Mouse (Mus musculus) ES-E14 (cell line): ENCODE measurements around the gene Cacnb4. TPM values are rescaled to one million over a fixed set of nuclear protein-coding genes. Genes with fewer than 3 reads are reported as not detected.

ENCODE experiments used
- DNase-seq: peaks from one replicate; pipeline ENCODE4 v3.0.0-alpha.2; 2013; ENCODE audit warnings: low read depth, low spot score
- H3K27ac ChIP-seq: 2 replicates; pipeline ENCODE4 v1.5.1; 2012; ENCODE audit warnings: low read depth, mild to moderate bottlenecking, low read length, moderate library complexity, mixed read lengths; ENCODE audit not compliant: poor library complexity, insufficient read depth, severe bottlenecking
- H3K36me3 ChIP-seq: 2 replicates; pipeline ENCODE4 v1.6.1; 2012; ENCODE audit warnings: mild to moderate bottlenecking, low read length, moderate library complexity, mixed read lengths; ENCODE audit not compliant: control insufficient read depth, poor library complexity, insufficient read depth, severe bottlenecking
- H3K4me1 ChIP-seq, 2 experiments: fragments of 150-350 bp in 1 of 2; sonication (generic) in 1 of 2; 2 replicates each; pipeline ENCODE4 v1.6.1; 2012; ENCODE audit warnings: low read length in 2 of 2, mild to moderate bottlenecking in 1 of 2, mixed read lengths in 1 of 2; ENCODE audit not compliant: control insufficient read depth in 2 of 2, insufficient read depth in 2 of 2, poor library complexity in 1 of 2
- H3K4me3 ChIP-seq, 2 experiments: fragments of 150-350 bp in 1 of 2; sonication (generic) in 1 of 2; 2 replicates each; pipeline ENCODE4 v1.5.1; 2012; ENCODE audit warnings: low read length in 2 of 2, low read depth in 1 of 2, mild to moderate bottlenecking in 1 of 2, mixed read lengths in 1 of 2; ENCODE audit not compliant: insufficient read depth in 1 of 2, poor library complexity in 1 of 2, severe bottlenecking in 1 of 2
- H3K9ac ChIP-seq: 2 replicates; pipeline ENCODE4 v1.6.1; 2012; ENCODE audit warnings: low read depth, mild to moderate bottlenecking, low read length, mixed read lengths; ENCODE audit not compliant: poor library complexity, insufficient read depth, severe bottlenecking
- H3K9me3 ChIP-seq: fragments of 150-350 bp; sonication (generic); 2 replicates; pipeline ENCODE4 v1.6.1; 2012; ENCODE audit warnings: low read depth, mild to moderate bottlenecking, low read length; ENCODE audit not compliant: control insufficient read depth, insufficient read depth
- CHD2 ChIP-seq: IDR thresholded peaks from 2 replicates; pipeline ENCODE4 v1.6.1; 2014; ENCODE audit warnings: mild to moderate bottlenecking, low read depth, low read length, inconsistent platforms
- HCFC1 ChIP-seq: IDR thresholded peaks from 2 replicates; pipeline ENCODE4 v1.6.1; 2012; ENCODE audit warnings: low read length, inconsistent platforms, borderline replicate concordance; ENCODE audit not compliant: insufficient read depth
- MAFK ChIP-seq: IDR thresholded peaks from 2 replicates; pipeline ENCODE4 v1.6.1; 2014; ENCODE audit warnings: mild to moderate bottlenecking, low read depth, low read length, inconsistent platforms; ENCODE audit not compliant: insufficient read depth
- ZC3H11A ChIP-seq: IDR thresholded peaks from 2 replicates; pipeline ENCODE4 v1.6.1; 2012; ENCODE audit warnings: low read depth, mild to moderate bottlenecking, inconsistent platforms, low read length, borderline replicate concordance
- ZNF384 ChIP-seq: IDR thresholded peaks from 2 replicates; pipeline ENCODE4 v1.6.1; 2012; ENCODE audit warnings: low read depth, low read length, inconsistent platforms
- in situ Hi-C, 2 experiments: fragments of 600-800 bp; cut with MboI; formaldehyde crosslinking; loops; one replicate each; pipeline ENCODE4 v1.15.1; 2025; ENCODE audit warnings: low sequenced_read_pairs in 2 of 2, inconsistent platforms in 1 of 2; ENCODE audit not compliant: unreplicated experiment in 2 of 2
- total RNA-seq: library from RNA; depleted of rRNA; stranded (reverse); fragments of 300-350 nt; gene quantifications from 2 replicates; pipeline ENCODE4 v1.2.3, GENCODE M21; 2012

The Cacnb4 gene
- total RNA-seq, 1 experiment, result 0.09 TPM

- DNase-seq, result no peak
- H3K9me3 ChIP-seq, result no peaks in the 10 kb centered on the region
Measured at GRCm38 (mm10) chr2:52623921-52624404, 52.7 kb downstream of the Cacnb4 start.

DNA sequence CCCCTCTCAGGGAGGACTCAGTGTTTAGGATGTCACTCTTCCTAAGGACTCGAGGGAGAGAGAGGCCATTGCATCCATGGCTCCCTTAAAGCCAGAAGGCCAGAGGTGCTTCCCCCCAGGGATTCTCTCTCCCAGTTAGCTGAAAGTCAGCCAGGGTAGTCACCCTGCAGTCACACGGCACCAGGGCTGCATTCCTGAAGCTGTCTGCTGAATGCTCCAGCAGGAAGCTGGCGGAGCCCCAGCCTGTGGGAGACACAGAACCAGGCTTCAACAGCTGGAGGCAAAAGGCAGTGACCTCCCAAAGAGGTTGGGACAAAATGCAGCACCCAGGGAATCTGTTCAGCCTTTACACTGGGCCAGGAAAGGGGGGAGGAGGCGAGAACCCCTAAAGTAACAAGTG, 53.2 kb downstream of the Cacnb4 start:
- in situ Hi-C loops, result no loop called here
- H3K9ac ChIP-seq, result no peak overlapping the region
- H3K27ac ChIP-seq, result no peak overlapping the region

More at GRCm38 (mm10) chr2:52623921-52624404, 52.7 kb downstream of the Cacnb4 start:
- Histone ChIP-seq H3K36me3 (no peaks in the 10 kb centered on the region), H3K27ac (no peak overlapping the region), H3K4me1 (peaks cover 0 to 2% of the 10 kb centered on the region in 2 experiments; a peak in 1 of 4 replicates), H3K9ac (no peak overlapping the region), H3K4me3 (no peak overlapping the region)
- TF ChIP-seq HCFC1, result no peak
- TF ChIP-seq CHD2, result no peak
- TF ChIP-seq MAFK, result no peak
- no peak for TF ChIP-seq ZC3H11A
- TF ChIP-seq ZNF384, result no peak
- in situ Hi-C loops, result no loop called here

GRCm38 (mm10) chr2:52622616-52623015, 54.0 kb downstream of the Cacnb4 start:
- H3K9me3 ChIP-seq, result no peaks in the 10 kb centered on the region
- DNase-seq, result no peak
- in situ Hi-C loops, result no loop called here
- H3K27ac ChIP-seq, result no peak overlapping the region
- H3K4me1 ChIP-seq, result peaks cover 0 to 2% of the 10 kb centered on the region in 2 experiments; a peak in 1 of 4 replicates
- H3K36me3 ChIP-seq, result no peaks in the 10 kb centered on the region
- H3K9ac ChIP-seq, result no peak overlapping the region
- TF ChIP-seq MAFK, result no peak
- no peak for TF ChIP-seq ZNF384
- TF ChIP-seq ZC3H11A, result no peak
- TF ChIP-seq HCFC1, result no peak
- no peak for TF ChIP-seq CHD2
- H3K4me3 ChIP-seq, result no peak overlapping the region

More for the DNA sequence above, 53.2 kb downstream of the Cacnb4 start:
- peaks cover 0 to 2% of the 10 kb centered on the region in 2 experiments; a peak in 1 of 4 replicates for H3K4me1 ChIP-seq
- TF ChIP-seq MAFK (no peak), ZNF384 (no peak), ZC3H11A (no peak), HCFC1 (no peak), CHD2 (no peak)
- H3K9me3 ChIP-seq, result no peaks in the 10 kb centered on the region
- H3K4me3 ChIP-seq, result no peak overlapping the region
- no peaks in the 10 kb centered on the region for H3K36me3 ChIP-seq
- no peak for DNase-seq

DNA sequence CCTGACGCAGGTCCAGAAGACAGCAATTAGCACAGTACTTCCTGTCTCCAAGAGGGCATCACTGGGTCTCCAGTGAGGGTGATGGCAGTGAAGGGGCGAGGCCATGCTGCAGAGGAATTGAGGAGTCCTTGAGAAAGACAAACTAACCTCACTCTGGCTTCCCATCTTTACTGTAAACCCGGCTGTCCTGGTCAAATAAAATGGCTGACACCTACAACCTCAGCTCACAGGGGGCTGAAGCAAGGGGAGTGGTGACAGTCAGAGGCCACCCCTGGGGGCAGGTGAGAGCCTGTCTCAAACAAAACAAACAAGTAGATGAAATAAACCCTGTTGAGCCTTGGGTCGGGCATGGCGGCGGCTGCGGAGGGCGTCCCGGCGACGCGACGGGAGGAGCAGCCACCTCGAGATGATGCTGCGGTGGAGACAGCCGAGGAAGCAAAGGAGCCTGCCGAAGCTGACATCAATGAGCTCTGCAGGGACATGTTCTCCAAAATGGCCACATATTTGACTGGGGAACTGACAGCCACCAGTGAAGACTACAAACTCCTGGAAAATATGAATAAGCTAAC, 57.1 kb downstream of the Cacnb4 start:
- no peak for TF ChIP-seq ZNF384
- no peak for TF ChIP-seq MAFK
- no peak for TF ChIP-seq HCFC1
- TF ChIP-seq ZC3H11A, result no peak
- no peak for TF ChIP-seq CHD2
- Histone ChIP-seq H3K9ac (no peak overlapping the region), H3K4me1 (no peaks in the 10 kb centered on the region; a peak in 1 of 4 replicates), H3K4me3 (no peak overlapping the region; a peak in 1 of 4 replicates), H3K27ac (no peak overlapping the region), H3K36me3 (no peaks in the 10 kb centered on the region), H3K9me3 (no peaks in the 10 kb centered on the region)
- in situ Hi-C loops, result no loop called here
- DNase-seq, result no peak
